Mouse (Mus musculus) hindbrain, embryonic 11.5 days (tissue): ENCODE measurements at regions not wholly inside any gene's neighbourhood (a gene's known extent, or its start where the extent isn't known, plus 50 kb on each side); places are given as distances from the start of the nearest gene placed in this dataset.

Experiments
- ATAC-seq: fragments of 200-750 bp; cut with Nextera tagmentation; 2 replicates; pipeline ENCODE4 v1.8.0; 2017; ENCODE audit warnings: mild to moderate bottlenecking, moderate TSS enrichment, moderate library complexity; ENCODE audit not compliant: low FRiP score
- DNase-seq: peaks from one replicate; pipeline ENCODE4 v3.0.0-alpha.2; 2015; ENCODE audit warnings: low spot score
- H3K27ac ChIP-seq: fragments of 300-500 bp; sonication (generic); 2 replicates; pipeline ENCODE4 v1.5.1; 2014; ENCODE audit warnings: mild to moderate bottlenecking, low read depth, low read length
- H3K27me3 ChIP-seq: fragments of 300-500 bp; sonication (generic); 2 replicates; pipeline ENCODE4 v1.6.1; 2014; ENCODE audit warnings: mild to moderate bottlenecking, low read length, moderate library complexity, mixed read lengths; ENCODE audit not compliant: control insufficient read depth, insufficient read depth
- H3K36me3 ChIP-seq: fragments of 300-500 bp; sonication (generic); 2 replicates; pipeline ENCODE4 v1.6.1; 2014; ENCODE audit warnings: mild to moderate bottlenecking, low read length, moderate library complexity, mixed read lengths; ENCODE audit not compliant: control insufficient read depth, insufficient read depth
- H3K4me1 ChIP-seq: fragments of 300-500 bp; sonication (generic); replicated peaks from 2 replicates; pipeline ENCODE4 v1.6.1; 2014; ENCODE audit warnings: low read length, mixed read lengths; ENCODE audit not compliant: control insufficient read depth, insufficient read depth
- H3K4me2 ChIP-seq: fragments of 300-500 bp; sonication (generic); replicated peaks from 2 replicates; pipeline ENCODE4 v1.6.1; 2014; ENCODE audit warnings: mild to moderate bottlenecking, low read depth, low read length
- H3K4me3 ChIP-seq: fragments of 300-500 bp; sonication (generic); 2 replicates; pipeline ENCODE4 v1.5.1; 2014; ENCODE audit warnings: low read depth, low read length
- H3K9ac ChIP-seq: fragments of 300-500 bp; sonication (generic); 2 replicates; pipeline ENCODE4 v1.6.1; 2014; ENCODE audit warnings: low read depth, low read length
- H3K9me3 ChIP-seq: fragments of 300-500 bp; sonication (generic); 2 replicates; pipeline ENCODE4 v1.6.1; 2016; ENCODE audit warnings: low read length; ENCODE audit not compliant: control insufficient read depth
- WGBS: fragments of 180-500 bp; shearing (Covaris S2); extraction: QIAGEN DNeasy Blood & Tissue Kit; methylation state at CpG from one replicate; pipeline ENCODE4 v1.1.7; 2014; 5-methylcytosine and 5-hydroxymethylcytosine counted together

DNA sequence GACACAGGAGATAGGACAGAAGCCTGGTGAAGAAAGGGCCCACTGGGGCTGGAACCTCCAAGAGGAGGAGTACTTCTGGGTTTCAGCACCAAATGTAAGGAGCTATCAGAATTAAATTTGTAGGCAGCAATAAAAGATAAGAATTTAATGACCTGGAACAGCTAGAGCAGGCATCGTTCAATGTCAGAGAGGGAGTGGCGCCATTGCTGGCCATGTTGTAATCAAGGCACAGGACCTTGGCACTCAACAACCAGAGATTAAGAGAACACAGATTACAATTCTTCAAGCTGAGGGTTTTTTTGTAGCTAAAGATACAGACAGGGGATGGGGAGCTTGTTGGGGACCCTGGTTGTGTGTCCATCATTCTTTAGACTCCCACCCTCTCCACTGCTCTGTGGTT is 101.0 kb upstream of the Dio3 start:
- H3K27ac ChIP-seq = no peak overlapping the region
- no peak overlapping the region for H3K4me3 ChIP-seq
- no peaks in the 10 kb centered on the region for H3K36me3 ChIP-seq
- no peaks in the 10 kb centered on the region for H3K27me3 ChIP-seq
- H3K9me3 ChIP-seq = no peaks in the 10 kb centered on the region
- no peak for DNase-seq
- no peak overlapping the region for H3K9ac ChIP-seq
- 98% methylated on average over 2 of the region's 2 CpGs for WGBS
- H3K4me1 ChIP-seq = no peaks in the 10 kb centered on the region
- H3K4me2 ChIP-seq = no peak overlapping the region
- ATAC-seq = no peak

DNA sequence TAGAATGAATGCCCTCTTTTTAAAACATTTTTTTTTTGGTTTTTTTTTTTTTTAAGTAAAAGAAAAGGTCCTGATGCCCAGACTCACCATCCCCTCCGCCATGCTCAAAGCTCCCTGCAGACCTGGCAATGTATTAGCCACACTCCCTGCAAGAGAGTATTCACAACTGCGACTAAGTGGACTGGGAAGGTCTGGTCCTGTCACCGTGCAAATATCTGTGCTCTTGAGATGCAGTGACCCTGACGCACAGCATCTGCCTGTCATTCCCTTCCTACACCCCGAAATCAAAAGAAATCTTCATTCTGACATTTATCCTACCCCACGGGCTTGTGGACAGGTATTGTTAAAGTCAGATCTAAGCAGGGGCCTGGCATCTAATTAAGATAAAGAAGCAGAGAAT is 95.4 kb upstream of the Dio3 start:
- DNase-seq (no peak), ATAC-seq (no peak)
- H3K27ac ChIP-seq = no peak overlapping the region
- H3K4me2 ChIP-seq = no peak overlapping the region
- WGBS = 37% methylated on average over 6 of the region's 6 CpGs
- H3K4me1 ChIP-seq = peaks cover 12% of the 10 kb centered on the region
- no peaks in the 10 kb centered on the region for H3K36me3 ChIP-seq
- no peak overlapping the region for H3K9ac ChIP-seq
- H3K27me3 ChIP-seq = peaks cover 12% of the 10 kb centered on the region
- no peaks in the 10 kb centered on the region for H3K9me3 ChIP-seq
- no peak overlapping the region for H3K4me3 ChIP-seq

DNA sequence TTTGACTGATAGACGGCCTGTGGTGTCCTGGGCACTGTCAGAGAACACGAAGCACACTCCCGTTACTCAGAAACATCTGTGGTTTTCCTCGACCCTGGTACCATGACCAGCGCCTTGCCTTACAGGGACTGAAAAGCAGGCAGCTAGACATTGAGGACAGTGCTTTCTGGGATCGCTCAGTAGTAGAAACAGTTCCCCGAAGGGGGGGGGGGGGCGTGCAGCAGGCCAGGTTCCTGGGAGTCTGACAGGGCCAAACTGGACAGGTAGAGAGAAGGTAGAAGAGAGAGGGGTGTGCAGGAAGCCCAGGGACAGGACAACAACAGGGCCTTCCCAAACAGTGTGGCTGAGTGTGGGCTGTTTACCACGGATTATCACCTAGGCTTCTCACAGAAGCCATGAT is 93.5 kb upstream of the Dio3 start:
- no peak for DNase-seq
- Histone ChIP-seq H3K4me2 (no peak overlapping the region), H3K27ac (no peak overlapping the region), H3K4me1 (peaks cover 15% of the 10 kb centered on the region), H3K4me3 (no peak overlapping the region), H3K9ac (no peak overlapping the region), H3K36me3 (no peaks in the 10 kb centered on the region), H3K27me3 (peaks cover 19% of the 10 kb centered on the region), H3K9me3 (no peaks in the 10 kb centered on the region)
- ATAC-seq = no peak
- 26% methylated on average over 9 of the region's 9 CpGs for WGBS

DNA sequence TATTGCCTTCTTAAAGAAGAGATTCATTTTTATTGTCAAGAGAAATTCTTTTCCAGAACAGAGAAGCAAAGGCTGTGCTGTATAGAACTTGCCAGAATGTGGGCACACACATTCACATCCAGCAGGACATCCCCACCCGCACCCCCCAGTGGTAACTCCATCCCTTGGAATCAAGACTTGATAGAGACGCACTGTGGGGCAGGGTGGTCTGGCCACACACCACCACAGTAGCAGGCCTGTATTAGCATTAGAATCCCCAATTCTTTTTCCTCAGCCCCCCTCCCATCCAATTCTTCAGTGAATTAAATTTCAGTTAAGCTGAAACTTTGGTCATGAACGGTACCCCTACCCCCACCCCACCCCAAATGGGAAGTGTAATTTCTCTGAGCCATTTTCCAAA is 92.5 kb upstream of the Dio3 start:
- Histone ChIP-seq H3K36me3 (no peaks in the 10 kb centered on the region), H3K9ac (no peak overlapping the region), H3K9me3 (no peaks in the 10 kb centered on the region), H3K4me1 (peaks cover 15% of the 10 kb centered on the region), H3K4me2 (no peak overlapping the region), H3K27me3 (peaks cover 19% of the 10 kb centered on the region), H3K27ac (no peak overlapping the region), H3K4me3 (no peak overlapping the region)
- ATAC-seq = no peak
- peak; percentile 37 for DNase-seq
- 7% methylated on average over 3 of the region's 3 CpGs for WGBS

DNA sequence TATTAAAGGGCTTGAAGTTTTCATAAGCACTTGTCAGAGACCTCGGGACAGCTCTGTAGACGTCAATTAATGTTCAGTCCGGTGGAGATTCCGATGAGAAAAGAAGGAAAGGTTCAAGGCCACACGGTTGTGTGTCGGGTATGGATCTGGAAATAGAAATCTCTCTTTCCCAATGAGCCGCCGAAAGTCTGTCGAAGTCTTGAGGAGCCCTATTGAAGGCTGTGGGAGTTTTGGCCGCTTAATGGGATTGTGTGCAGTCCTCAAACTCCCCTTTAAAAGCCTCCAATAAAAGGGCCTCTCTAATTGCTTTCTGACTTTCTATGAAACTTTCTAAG is 92.0 kb upstream of the Dio3 start:
- Histone ChIP-seq H3K36me3 (no peaks in the 10 kb centered on the region), H3K9ac (no peak overlapping the region), H3K27me3 (peaks cover 19% of the 10 kb centered on the region), H3K9me3 (no peaks in the 10 kb centered on the region), H3K27ac (peak overlapping the region; percentile 83; the same call in 1 of the 2 replicates), H3K4me1 (peaks cover 15% of the 10 kb centered on the region), H3K4me2 (no peak overlapping the region), H3K4me3 (no peak overlapping the region)
- ATAC-seq (no peak; the same call in 1 of the 2 replicates), DNase-seq (peak; percentile 55)
- WGBS = 4% methylated on average over 10 of the region's 10 CpGs

DNA sequence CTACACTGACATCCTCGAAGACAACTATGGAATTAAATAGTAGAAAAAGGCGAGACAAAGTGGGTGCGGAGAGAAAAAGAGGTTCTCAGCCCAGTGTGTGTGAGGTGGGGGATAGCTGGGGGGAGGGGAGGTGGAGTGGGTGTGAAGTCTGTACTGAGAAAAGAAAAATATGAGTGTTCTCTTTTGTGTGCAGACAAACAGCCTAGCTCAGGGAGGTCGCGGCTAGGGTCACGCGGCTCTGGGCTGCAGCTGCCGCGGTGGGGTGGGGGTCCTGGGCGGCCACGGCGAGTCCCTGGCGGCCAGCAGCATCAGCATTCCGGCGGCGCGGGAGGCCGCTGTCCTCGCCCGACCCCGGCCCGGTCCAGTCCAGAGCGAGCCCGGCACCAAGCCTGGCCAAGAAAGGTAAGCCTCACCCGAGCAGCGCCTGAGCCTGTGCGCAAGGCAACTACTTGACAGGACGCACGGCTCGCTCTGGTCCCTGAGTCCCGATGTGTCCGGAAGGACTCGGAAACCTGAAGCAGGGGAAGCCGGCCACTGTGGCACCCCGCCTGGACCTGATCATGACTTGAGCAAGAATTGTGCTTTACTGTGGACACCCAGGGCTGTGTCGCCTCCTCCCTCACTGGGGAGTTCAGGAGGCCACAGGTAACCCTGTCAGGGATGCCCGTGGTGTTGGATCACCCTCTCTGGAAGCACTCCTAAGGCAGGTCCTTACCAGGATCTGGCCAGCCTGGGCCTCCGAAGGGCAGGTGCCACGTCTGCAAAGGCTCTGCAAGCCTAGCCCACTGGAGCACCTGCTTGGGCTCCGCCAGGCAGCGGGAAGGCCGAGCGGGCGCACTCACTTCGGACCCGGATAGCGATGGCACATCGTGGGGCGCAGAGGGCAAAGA is 91.4 kb upstream of the Dio3 start:
- Histone ChIP-seq H3K9me3 (no peaks in the 10 kb centered on the region), H3K27me3 (peaks cover 19% of the 10 kb centered on the region), H3K4me1 (peaks cover 15% of the 10 kb centered on the region), H3K9ac (peak overlapping the region; percentile 53), H3K4me2 (peak overlapping the region; percentile 66), H3K27ac (peak overlapping the region; percentile 83), H3K4me3 (peak overlapping the region; percentile 37), H3K36me3 (no peaks in the 10 kb centered on the region)
- WGBS = under 1% methylated on average over 45 of the region's 49 CpGs
- DNase-seq = peak; percentile 71
- peak; percentile 70 for ATAC-seq

DNA sequence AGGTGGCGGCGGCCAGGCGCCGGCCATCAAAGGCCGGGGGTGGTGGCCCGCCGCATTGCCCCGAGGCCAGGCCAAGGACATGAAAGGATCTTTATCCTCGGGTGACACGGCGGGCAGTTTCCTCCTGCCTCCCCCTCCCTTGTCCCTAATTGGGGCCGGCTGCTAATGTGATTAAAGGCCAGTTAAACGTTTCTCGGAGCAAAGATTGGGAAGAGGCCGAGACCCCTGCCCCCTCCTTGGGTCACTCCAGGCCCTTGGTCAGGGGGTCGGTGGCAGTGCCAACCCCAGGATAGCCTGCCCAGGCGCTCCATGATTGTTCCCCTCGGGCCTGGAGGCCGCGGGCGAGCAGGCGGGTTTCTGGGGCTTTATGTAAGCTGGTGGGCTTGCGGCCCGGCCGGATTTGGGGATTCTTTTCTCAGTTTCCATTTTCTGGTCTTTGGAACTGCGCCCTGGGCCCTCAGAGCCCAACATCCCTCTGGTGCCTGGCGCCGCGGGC is 90.7 kb upstream of the Dio3 start:
- DNase-seq = peak; percentile 58
- H3K4me1 ChIP-seq = peaks cover 15% of the 10 kb centered on the region
- H3K36me3 ChIP-seq = no peaks in the 10 kb centered on the region
- 2% methylated on average over 29 of the region's 29 CpGs for WGBS
- H3K9ac ChIP-seq = peak overlapping the region; percentile 53
- ATAC-seq = 0 out of 2 replicates have a peak, but pooled peaks have one; percentile 1
- peaks cover 19% of the 10 kb centered on the region for H3K27me3 ChIP-seq
- no peaks in the 10 kb centered on the region for H3K9me3 ChIP-seq
- H3K4me3 ChIP-seq = peak overlapping the region; percentile 37
- peak overlapping the region; percentile 83 for H3K27ac ChIP-seq
- H3K4me2 ChIP-seq = peak overlapping the region; percentile 66

DNA sequence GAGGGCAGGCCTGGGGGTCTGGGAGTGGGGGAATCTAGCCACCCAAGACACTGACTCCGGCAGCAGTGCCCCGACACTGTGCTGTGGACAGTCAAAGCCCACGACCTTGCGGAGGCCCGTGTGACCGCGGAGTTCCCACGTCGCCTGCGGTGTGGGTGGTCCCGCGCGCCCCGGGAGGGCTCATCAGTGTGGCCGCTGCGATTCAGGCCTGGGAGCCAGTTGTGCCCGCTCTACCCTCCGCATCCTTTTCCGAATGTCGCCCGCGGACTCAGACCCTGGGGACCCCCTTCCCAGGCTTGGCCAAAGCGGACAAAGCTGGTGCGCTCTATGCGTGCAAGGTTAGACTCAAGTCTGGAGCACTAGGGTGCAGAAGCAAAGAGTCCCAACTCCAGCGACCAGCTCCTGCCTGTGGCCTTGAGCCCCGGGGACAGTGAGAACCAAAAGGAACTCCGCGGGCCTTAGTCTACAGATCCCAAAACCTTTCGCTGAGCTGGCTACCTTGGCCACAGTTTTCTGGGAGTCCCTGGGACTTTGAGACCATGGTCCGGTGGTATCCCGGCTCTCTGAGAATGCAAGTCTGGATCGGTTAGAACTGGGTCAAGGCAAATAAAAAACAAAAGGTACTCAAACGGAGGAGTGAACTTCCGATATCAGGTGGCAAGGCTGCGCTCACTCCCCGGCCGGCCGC is 90.1 kb upstream of the Dio3 start:
- H3K9me3 ChIP-seq = no peaks in the 10 kb centered on the region
- H3K9ac ChIP-seq = peak overlapping the region; percentile 53
- peaks cover 19% of the 10 kb centered on the region for H3K27me3 ChIP-seq
- peak overlapping the region; percentile 83 for H3K27ac ChIP-seq
- under 1% methylated on average over 39 of the region's 39 CpGs for WGBS
- H3K36me3 ChIP-seq = no peaks in the 10 kb centered on the region
- peak overlapping the region; percentile 66 for H3K4me2 ChIP-seq
- ATAC-seq (peak; percentile 35), DNase-seq (peak; percentile 74)
- H3K4me3 ChIP-seq = peak overlapping the region; percentile 37
- H3K4me1 ChIP-seq = peaks cover 15% of the 10 kb centered on the region
